In the genomic region with DNA sequence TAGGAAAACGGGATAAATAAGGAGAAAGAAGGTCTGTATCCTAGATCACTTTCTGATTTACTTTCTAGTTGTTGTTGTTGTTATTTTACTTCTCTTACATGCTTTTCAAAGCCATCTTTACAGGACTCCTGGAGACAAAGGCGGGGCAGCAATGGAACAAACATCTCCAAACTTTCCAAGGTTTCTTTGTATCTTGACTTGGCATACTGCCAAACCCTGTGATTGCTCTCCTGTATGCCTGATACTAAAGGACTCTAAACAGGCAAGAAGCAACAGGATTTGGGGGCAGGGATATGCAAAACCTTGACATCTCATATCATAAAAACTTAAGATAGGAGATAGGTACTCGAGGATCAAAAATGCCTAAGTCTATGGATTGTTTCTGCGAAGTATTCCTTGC, we compare ENCODE assay signal across 17 mouse cellular contexts. TPM values are rescaled to one million over a fixed set of nuclear protein-coding genes. Genes with fewer than 3 reads are reported as not detected.
DNase-seq lines count a peak whose midpoint lies in the region; ATAC-seq and TF ChIP-seq lines count a peak whose summit lies in the region.
"Had no signal": no experiment of that assay in that cellular context is flagged by ENCODE, and none has a peak within 500 bp of the region (broad histone marks: within the 10 kb centered on the region; RNA-seq: fewer than 3 reads in every experiment).

No protein-coding gene starts in this region.

- H3K4me2 ChIP-seq in heart, embryonic 13.5 days, result 0 out of 2 replicates have a peak overlapping the region, but pooled peaks have one; percentile 11
- H3K4me2 ChIP-seq in lung, embryonic 14.5 days, result no peak overlapping the region
- no peak overlapping the region for H3K4me2 ChIP-seq in embryonic facial prominence, embryonic 15.5 days (replicated peaks)
- H3K4me2 ChIP-seq: hindbrain, embryonic 15.5 days; limb, embryonic 13.5 days had no signal

- no peak overlapping the region for H3K4me3 ChIP-seq in heart, embryonic 13.5 days
- no peak overlapping the region for H3K4me3 ChIP-seq in lung, embryonic 14.5 days (ENCODE audit: low read depth, low read length)
- no peak overlapping the region for H3K4me3 ChIP-seq in lung, adult 2 months (replicated peaks; ENCODE audit: extremely low read depth, low read depth, low read length)
- H3K4me3 ChIP-seq in embryonic facial prominence, embryonic 15.5 days (replicated peaks), result no peak overlapping the region
- H3K4me3 ChIP-seq: hindbrain, embryonic 15.5 days; left cerebral cortex, adult 2 months; limb, embryonic 13.5 days; megakaryocyte, embryonic 14.5 days had no signal

- peaks cover 93% of the 10 kb centered on the region for H3K4me1 ChIP-seq in heart, embryonic 13.5 days
- H3K4me1 ChIP-seq in lung, embryonic 14.5 days (ENCODE audit: insufficient read depth), result peaks cover 12% of the 10 kb centered on the region
- peaks cover 13% of the 10 kb centered on the region for H3K4me1 ChIP-seq in lung, adult 2 months (ENCODE audit: control insufficient read depth, insufficient read depth, low read length)
- H3K4me1 ChIP-seq in embryonic facial prominence, embryonic 15.5 days, result peaks cover 68% of the 10 kb centered on the region

- H3K9me3 ChIP-seq in heart, embryonic 13.5 days, result no peaks in the 10 kb centered on the region
- no peaks in the 10 kb centered on the region for H3K9me3 ChIP-seq in lung, embryonic 14.5 days (ENCODE audit: low read depth, low read length)
- no peaks in the 10 kb centered on the region for H3K9me3 ChIP-seq in embryonic facial prominence, embryonic 15.5 days (replicated peaks)
- H3K9me3 ChIP-seq: hindbrain, embryonic 15.5 days; limb, embryonic 13.5 days; megakaryocyte, embryonic 14.5 days had no signal

- peaks cover 4% of the 10 kb centered on the region; the same call in 1 of the 2 replicates for H3K36me3 ChIP-seq in heart, embryonic 13.5 days
- H3K36me3 ChIP-seq in lung, embryonic 14.5 days (ENCODE audit: insufficient read depth), result peaks cover 5% of the 10 kb centered on the region; the same call in 1 of the 2 replicates
- no peaks in the 10 kb centered on the region for H3K36me3 ChIP-seq in embryonic facial prominence, embryonic 15.5 days
- H3K36me3 ChIP-seq: hindbrain, embryonic 15.5 days had no signal

- H3K9ac ChIP-seq in heart, embryonic 13.5 days, result no peak overlapping the region
- no peak overlapping the region for H3K9ac ChIP-seq in lung, embryonic 14.5 days
- no peak overlapping the region for H3K9ac ChIP-seq in embryonic facial prominence, embryonic 15.5 days
- H3K9ac ChIP-seq: hindbrain, embryonic 15.5 days; limb, embryonic 13.5 days had no signal

- intact Hi-C loops in heart, postnatal 36 days (cut with DNase I), result no loop called here

- WGBS in heart, embryonic 13.5 days, result 45% methylated on average over 4 of the region's 4 CpGs
- WGBS in lung, embryonic 14.5 days, result 65% methylated on average over 4 of the region's 4 CpGs
- 57% methylated on average over 4 of the region's 4 CpGs for WGBS in lung, adult 2 months
- WGBS in embryonic facial prominence, embryonic 15.5 days, result 52% methylated on average over 4 of the region's 4 CpGs

- TF ChIP-seq POLR2A in lung, adult 2 months (IDR thresholded peaks at IDR 0.05; ENCODE audit: borderline replicate concordance, extremely low read depth, low read depth, low read length), result no peak

- H3K27ac ChIP-seq in heart, embryonic 13.5 days (replicated peaks), result peak overlapping the region; percentile 50
- 0 out of 2 replicates have a peak overlapping the region, but pooled peaks have one; percentile 24 for H3K27ac ChIP-seq in lung, embryonic 14.5 days (ENCODE audit: low read depth)
- H3K27ac ChIP-seq in embryonic facial prominence, embryonic 15.5 days (replicated peaks), result 0 out of 2 replicates have a peak overlapping the region, but pooled peaks have one; percentile 17
- H3K27ac ChIP-seq: hindbrain, embryonic 15.5 days; left cerebral cortex, adult 2 months; limb, embryonic 13.5 days had no signal

- DNase-seq in heart, postnatal 36 days, result no peak
- peak; percentile 55 for DNase-seq in lung, embryonic 14.5 days
- no peak for DNase-seq in lung, adult 2 months
- DNase-seq in ZHBTc4 (ENCODE audit: low read depth, low spot score) (peak; percentile 53), adipocyte (ENCODE audit: low spot score) (no peak)
- no peak for DNase-seq in layer of hippocampus, adult 18-20 months (ENCODE audit: low spot score in 2 of 2)
- DNase-seq: adrenal gland, adult 2 months; cerebellum, adult 11-12 months; cerebellum, postnatal 36 days; kidney, adult 2 months; kidney, postnatal 14 days had no signal

- ATAC-seq in heart, embryonic 13.5 days (ENCODE audit: extremely low read depth, insufficient number of reproducible peaks, low FRiP score, low TSS enrichment), result no peak
- ATAC-seq in lung, embryonic 14.5 days (ENCODE audit: insufficient read depth), result no peak
- no peak for ATAC-seq in embryonic facial prominence, embryonic 15.5 days (ENCODE audit: insufficient number of reproducible peaks, low FRiP score, low TSS enrichment, low read depth)

- TF ChIP-seq CTCF in lung, embryonic 14.5 days (IDR thresholded peaks at IDR 0.05; ENCODE audit: low read depth), result no peak
- TF ChIP-seq CTCF in lung, adult 2 months (IDR thresholded peaks at IDR 0.05; ENCODE audit: insufficient read depth, low read length), result no peak

- no peaks in the 10 kb centered on the region for H3K27me3 ChIP-seq in heart, embryonic 13.5 days (replicated peaks)
- H3K27me3 ChIP-seq in lung, embryonic 14.5 days (ENCODE audit: insufficient read depth, low read length), result no peaks in the 10 kb centered on the region
- no peaks in the 10 kb centered on the region for H3K27me3 ChIP-seq in embryonic facial prominence, embryonic 15.5 days
- H3K27me3 ChIP-seq: hindbrain, embryonic 15.5 days; limb, embryonic 13.5 days had no signal

RNA-seq across cellular contexts. Expression of a gene that starts 6.3 kb away (rescaled TPM):
- 13.9 and 14.8 TPM in 2 replicates for polyA plus RNA-seq in heart, embryonic 13.5 days (2015; fragmentation: Nextera tagmentation; extraction: Ambion mirVana)
- 10 to 100 TPM; 22.1 to 22.5 TPM for total RNA-seq in heart, postnatal 36 days (2021)
- 44.9 and 45.5 TPM in 2 replicates for polyA plus RNA-seq in lung, embryonic 14.5 days (2014; fragmentation: Nextera tagmentation; extraction: Ambion mirVana)
- 37.2 and 44.1 TPM in 2 replicates for polyA plus RNA-seq in lung, adult 2 months (2012; rRNA removed)
- polyA plus RNA-seq in embryonic facial prominence, embryonic 15.5 days (2015; fragmentation: Nextera tagmentation; extraction: Ambion mirVana), result 31.3 and 33.6 TPM in 2 replicates
- 10 to 100 TPM; 13.8 to 15.4 TPM for total RNA-seq in layer of hippocampus, adult 18-20 months (2021)

Comparison
In these comparisons a context has a peak if more than half of its experiments do, and no peak if none do; other contexts are left out.
1. DNase-seq: peak in lung, embryonic 14.5 days (single experiment) and ZHBTc4 (single experiment); none in heart, postnatal 36 days (0 of 2), lung, adult 2 months (single experiment), layer of hippocampus, adult 18-20 months (0 of 2) and adipocyte (single experiment).
2. Peak in every context shown above with its lines, with median percentiles within 50 percentile points of each other: H3K27ac ChIP-seq.